24 mouse cellular contexts compared by ENCODE assay signal in genomic region chr1:154981687-154982086, GRCm38 (mm10).
DNase-seq lines count a peak whose midpoint lies in the region; ATAC-seq and TF ChIP-seq lines count a peak whose summit lies in the region.
"Had no signal": no experiment of that assay in that cellular context is flagged by ENCODE, and none has a peak within 500 bp of the region (broad histone marks: within the 10 kb centered on the region; RNA-seq: fewer than 3 reads in every experiment).

No protein-coding gene starts in this region.

- WGBS in embryonic facial prominence, embryonic 14.5 days, result 62% methylated on average over 8 of the region's 8 CpGs
- WGBS in embryonic facial prominence, embryonic 10.5 days, result 83% methylated on average over 8 of the region's 8 CpGs
- WGBS in hindbrain, postnatal 0 days, result 58% methylated on average over 8 of the region's 8 CpGs
- 85% methylated on average over 8 of the region's 8 CpGs for WGBS in hindbrain, embryonic 11.5 days
- WGBS in lung, adult 2 months, result 81% methylated on average over 8 of the region's 8 CpGs

- H3K27me3 ChIP-seq in embryonic facial prominence, embryonic 14.5 days (replicated peaks; ENCODE audit: control insufficient read depth, insufficient read depth, low read length), result no peaks in the 10 kb centered on the region
- no peaks in the 10 kb centered on the region for H3K27me3 ChIP-seq in embryonic facial prominence, embryonic 10.5 days (replicated peaks; ENCODE audit: low read depth, poor library complexity, severe bottlenecking)
- no peaks in the 10 kb centered on the region for H3K27me3 ChIP-seq in hindbrain, postnatal 0 days (ENCODE audit: insufficient read depth, low read length)
- H3K27me3 ChIP-seq in hindbrain, embryonic 11.5 days (ENCODE audit: control insufficient read depth, insufficient read depth, low read length), result no peaks in the 10 kb centered on the region
- no peaks in the 10 kb centered on the region for H3K27me3 ChIP-seq in splenic B cell, adult 2 months (ENCODE audit: control insufficient read depth, insufficient read depth, low read length, poor library complexity, severe bottlenecking)
- H3K27me3 ChIP-seq: embryonic facial prominence, embryonic 13.5 days; forebrain, embryonic 15.5 days; hindbrain, embryonic 13.5 days had no signal

- H3K4me1 ChIP-seq in embryonic facial prominence, embryonic 14.5 days (ENCODE audit: control insufficient read depth, insufficient read depth, low read length), result no peaks in the 10 kb centered on the region
- peaks cover 17% of the 10 kb centered on the region for H3K4me1 ChIP-seq in embryonic facial prominence, embryonic 10.5 days
- H3K4me1 ChIP-seq in hindbrain, postnatal 0 days (ENCODE audit: insufficient read depth, low read length), result peaks cover 8% of the 10 kb centered on the region; the same call in 1 of the 2 replicates
- H3K4me1 ChIP-seq in hindbrain, embryonic 11.5 days (replicated peaks; ENCODE audit: control insufficient read depth, insufficient read depth, low read length), result no peaks in the 10 kb centered on the region
- no peaks in the 10 kb centered on the region for H3K4me1 ChIP-seq in lung, adult 2 months (ENCODE audit: control insufficient read depth, insufficient read depth, low read length)
- H3K4me1 ChIP-seq: embryonic facial prominence, embryonic 13.5 days; forebrain, embryonic 15.5 days had no signal

- no peak overlapping the region for H3K4me3 ChIP-seq in embryonic facial prominence, embryonic 14.5 days (ENCODE audit: low read depth, low read length)
- H3K4me3 ChIP-seq in embryonic facial prominence, embryonic 10.5 days, result no peak overlapping the region
- H3K4me3 ChIP-seq in hindbrain, postnatal 0 days (ENCODE audit: low read length), result no peak overlapping the region
- no peak overlapping the region for H3K4me3 ChIP-seq in hindbrain, embryonic 11.5 days (ENCODE audit: low read depth, low read length)
- H3K4me3 ChIP-seq in lung, adult 2 months (replicated peaks; ENCODE audit: extremely low read depth, low read depth, low read length), result no peak overlapping the region
- H3K4me3 ChIP-seq: embryonic facial prominence, embryonic 13.5 days; forebrain, embryonic 10.5 days; forebrain, embryonic 15.5 days; gastrocnemius, adult 2 months; hindbrain, embryonic 13.5 days had no signal

- no peak overlapping the region for H3K27ac ChIP-seq in embryonic facial prominence, embryonic 14.5 days (replicated peaks; ENCODE audit: low read depth, low read length)
- H3K27ac ChIP-seq in embryonic facial prominence, embryonic 10.5 days (replicated peaks), result no peak overlapping the region
- no peak overlapping the region for H3K27ac ChIP-seq in hindbrain, postnatal 0 days
- no peak overlapping the region for H3K27ac ChIP-seq in hindbrain, embryonic 11.5 days (ENCODE audit: low read depth, low read length)
- H3K27ac ChIP-seq: embryonic facial prominence, embryonic 13.5 days; forebrain, embryonic 15.5 days; hindbrain, embryonic 13.5 days had no signal

- DNase-seq in embryonic facial prominence, embryonic 14.5 days (ENCODE audit: low spot score), result peak; percentile 19
- DNase-seq in embryonic facial prominence, embryonic 10.5 days (ENCODE audit: low spot score), result no peak
- peak; percentile 24 for DNase-seq in hindbrain, postnatal 0 days (ENCODE audit: low spot score)
- no peak for DNase-seq in hindbrain, embryonic 11.5 days (ENCODE audit: low spot score)
- DNase-seq in splenic B cell, adult 2 months (ENCODE audit: low read depth, low spot score), result peak; percentile 18
- DNase-seq in lung, adult 2 months, result no peak
- DNase-seq: adrenal gland, adult 2 months; adrenal gland, postnatal 14 days; cerebellum, adult 11 months; cerebellum, adult 2 months; cerebellum, adult 9-11 months; cerebellum, postnatal 25 days; gastrocnemius, adult 2 months; gastrocnemius, postnatal 14 days; heart, adult 11 months had no signal

- no peak for TF ChIP-seq POLR2A in lung, adult 2 months (IDR thresholded peaks at IDR 0.05; ENCODE audit: borderline replicate concordance, extremely low read depth, low read depth, low read length)

- no peak overlapping the region for H3K4me2 ChIP-seq in embryonic facial prominence, embryonic 14.5 days (ENCODE audit: low read depth, low read length)
- no peak overlapping the region for H3K4me2 ChIP-seq in hindbrain, postnatal 0 days (ENCODE audit: low read depth, low read length)
- H3K4me2 ChIP-seq in hindbrain, embryonic 11.5 days (replicated peaks; ENCODE audit: low read depth, low read length), result no peak overlapping the region
- H3K4me2 ChIP-seq: embryonic facial prominence, embryonic 13.5 days; forebrain, embryonic 15.5 days; heart, embryonic 11.5 days; hindbrain, embryonic 13.5 days had no signal

- ATAC-seq in embryonic facial prominence, embryonic 14.5 days (ENCODE audit: low read depth), result peak; percentile 47; the same call in 1 of the 2 replicates
- ATAC-seq in hindbrain, postnatal 0 days, result no peak
- no peak for ATAC-seq in hindbrain, embryonic 11.5 days (ENCODE audit: low FRiP score)
- ATAC-seq: forebrain, embryonic 15.5 days; hindbrain, embryonic 16.5 days; inflammation-experienced regulatory T-cells, adult 6 months; intestine, embryonic 16.5 days had no signal

- TF ChIP-seq CTCF in hindbrain, postnatal 0 days (IDR thresholded peaks at IDR 0.05; ENCODE audit: low read depth), result no peak
- no peak for TF ChIP-seq CTCF in lung, adult 2 months (IDR thresholded peaks at IDR 0.05; ENCODE audit: insufficient read depth, low read length)

- H3K9ac ChIP-seq in embryonic facial prominence, embryonic 14.5 days (ENCODE audit: low read depth, low read length), result no peak overlapping the region
- no peak overlapping the region for H3K9ac ChIP-seq in hindbrain, postnatal 0 days (replicated peaks; ENCODE audit: low read length)
- no peak overlapping the region for H3K9ac ChIP-seq in hindbrain, embryonic 11.5 days (ENCODE audit: low read depth, low read length)
- H3K9ac ChIP-seq: embryonic facial prominence, embryonic 13.5 days; forebrain, embryonic 15.5 days; hindbrain, embryonic 13.5 days had no signal

- no peaks in the 10 kb centered on the region for H3K9me3 ChIP-seq in embryonic facial prominence, embryonic 14.5 days (ENCODE audit: control insufficient read depth, low read length)
- no peaks in the 10 kb centered on the region for H3K9me3 ChIP-seq in embryonic facial prominence, embryonic 10.5 days
- no peaks in the 10 kb centered on the region for H3K9me3 ChIP-seq in hindbrain, postnatal 0 days (ENCODE audit: low read length)
- no peaks in the 10 kb centered on the region for H3K9me3 ChIP-seq in hindbrain, embryonic 11.5 days (ENCODE audit: control insufficient read depth, low read length)
- H3K9me3 ChIP-seq: embryonic facial prominence, embryonic 13.5 days; forebrain, embryonic 10.5 days; forebrain, embryonic 15.5 days; G1E; hindbrain, embryonic 13.5 days had no signal

- no peaks in the 10 kb centered on the region for H3K36me3 ChIP-seq in embryonic facial prominence, embryonic 14.5 days (ENCODE audit: control insufficient read depth, insufficient read depth, low read length)
- no peaks in the 10 kb centered on the region for H3K36me3 ChIP-seq in embryonic facial prominence, embryonic 10.5 days (replicated peaks)
- H3K36me3 ChIP-seq in hindbrain, postnatal 0 days (ENCODE audit: insufficient read depth, low read length), result no peaks in the 10 kb centered on the region
- H3K36me3 ChIP-seq in hindbrain, embryonic 11.5 days (ENCODE audit: control insufficient read depth, insufficient read depth, low read length), result no peaks in the 10 kb centered on the region
- no peaks in the 10 kb centered on the region for H3K36me3 ChIP-seq in splenic B cell, adult 2 months (ENCODE audit: control insufficient read depth, insufficient read depth, low read length, poor library complexity, severe bottlenecking)
- H3K36me3 ChIP-seq: embryonic facial prominence, embryonic 13.5 days; forebrain, embryonic 10.5 days; forebrain, embryonic 15.5 days; G1E; hindbrain, embryonic 13.5 days had no signal

Comparison
In these comparisons a context has a peak if more than half of its experiments do, and no peak if none do; other contexts are left out.
1. DNase-seq: peak in embryonic facial prominence, embryonic 14.5 days (single experiment), hindbrain, postnatal 0 days (single experiment) and splenic B cell, adult 2 months (single experiment); none in embryonic facial prominence, embryonic 10.5 days (single experiment), hindbrain, embryonic 11.5 days (single experiment) and lung, adult 2 months (single experiment).